Mouse (Mus musculus) ES-CJ7 (cell line): Measurements from ENCODE around the gene Mboat2.

Experiments used
- DNase-seq: peaks from one replicate; pipeline ENCODE4 v3.0.0; 2011; ENCODE audit warnings: low read depth, low spot score

Gene Mboat2

GRCm38 (mm10) chr12:24898226-24898625 is 67.5 kb downstream of the Mboat2 start:
- DNase-seq = no peak

DNA sequence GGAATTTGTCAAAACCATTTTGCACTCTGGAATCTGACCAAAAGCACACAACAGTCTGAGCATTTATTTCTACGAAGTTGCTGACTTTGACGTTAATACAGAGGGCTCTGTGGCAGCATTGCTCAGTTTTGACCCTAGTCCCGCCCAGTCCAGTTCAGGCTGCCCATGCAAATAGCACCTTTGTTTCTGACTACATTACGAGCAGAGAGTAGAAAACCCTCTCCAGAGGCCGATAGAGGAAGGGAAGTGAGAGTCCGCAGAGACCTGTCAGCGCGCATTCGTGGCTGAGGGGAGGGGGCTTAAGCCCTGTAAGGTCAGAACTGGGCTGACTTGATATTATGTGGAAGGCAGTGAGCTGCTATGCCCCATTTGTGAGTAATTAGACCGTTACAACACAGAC is 69.0 kb downstream of the Mboat2 start:
- no peak for DNase-seq

DNA sequence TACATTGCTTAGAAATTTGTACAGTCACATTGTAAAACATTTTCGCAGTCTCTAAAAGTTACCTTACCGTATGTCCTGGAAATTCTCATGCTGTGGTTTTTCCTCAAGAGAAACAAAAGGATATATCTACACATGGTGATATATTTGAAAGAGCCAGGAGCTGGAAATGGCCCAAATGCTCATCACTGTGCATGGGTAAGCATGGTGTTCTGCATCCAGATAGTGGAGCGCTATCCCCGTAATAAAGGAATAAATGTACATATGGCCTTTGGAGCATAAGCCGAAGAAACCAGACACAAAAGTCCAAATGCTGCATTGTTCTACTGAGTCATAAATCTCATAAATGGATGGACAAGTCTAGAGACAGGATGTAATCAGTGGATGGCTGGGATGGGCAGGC is 72.1 kb downstream of the Mboat2 start:
- DNase-seq = no peak

DNA sequence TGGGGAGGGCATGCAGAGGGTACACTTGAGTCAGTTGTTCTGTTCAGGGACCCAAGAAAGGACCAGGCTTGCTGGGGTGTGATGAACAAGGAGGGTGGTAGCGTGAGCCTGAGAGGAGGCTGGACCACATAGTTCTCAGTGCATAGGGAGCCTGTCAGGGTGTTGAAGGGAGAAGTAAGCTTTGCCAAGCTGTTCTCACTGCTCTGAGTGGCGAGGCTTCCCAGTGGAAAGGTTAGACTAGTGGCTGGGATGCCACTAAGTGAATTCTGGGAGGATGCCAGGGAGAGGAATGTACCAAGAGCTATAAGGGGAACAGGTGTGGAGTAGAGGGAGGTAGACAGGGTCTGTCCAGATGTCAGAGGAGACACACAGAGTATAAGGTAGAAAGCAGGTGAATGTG is 77.2 kb downstream of the Mboat2 start:
- DNase-seq = no peak

- DNase-seq = no peak
Measured at GRCm38 (mm10) chr12:24909679-24910078, 79.0 kb downstream of the Mboat2 start.

DNA sequence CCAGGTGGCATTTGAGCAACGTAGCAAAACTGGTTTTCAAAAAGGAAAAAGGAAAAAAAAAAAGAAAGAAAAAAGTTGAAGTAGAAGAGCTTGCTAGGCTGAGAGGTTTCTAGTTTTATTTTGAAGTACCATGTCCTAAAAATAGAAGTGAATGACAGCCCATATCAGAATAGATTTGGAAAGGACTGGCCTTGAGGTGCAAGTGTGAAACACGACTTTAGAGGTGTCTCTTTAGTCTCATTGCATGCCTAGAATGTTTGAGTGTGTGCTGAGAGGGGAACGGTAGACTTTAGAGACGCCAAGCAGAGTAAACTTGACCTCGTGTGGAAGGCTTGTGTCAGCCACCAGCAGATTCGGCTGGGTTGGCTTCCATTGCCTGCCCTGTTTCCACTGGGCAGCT is 81.5 kb downstream of the Mboat2 start:
- no peak for DNase-seq

GRCm38 (mm10) chr12:24912876-24913275 is 82.2 kb downstream of the Mboat2 start:
- DNase-seq = no peak

- DNase-seq = no peak
Measured at GRCm38 (mm10) chr12:24918575-24919262, 88.0 kb downstream of the Mboat2 start.

DNA sequence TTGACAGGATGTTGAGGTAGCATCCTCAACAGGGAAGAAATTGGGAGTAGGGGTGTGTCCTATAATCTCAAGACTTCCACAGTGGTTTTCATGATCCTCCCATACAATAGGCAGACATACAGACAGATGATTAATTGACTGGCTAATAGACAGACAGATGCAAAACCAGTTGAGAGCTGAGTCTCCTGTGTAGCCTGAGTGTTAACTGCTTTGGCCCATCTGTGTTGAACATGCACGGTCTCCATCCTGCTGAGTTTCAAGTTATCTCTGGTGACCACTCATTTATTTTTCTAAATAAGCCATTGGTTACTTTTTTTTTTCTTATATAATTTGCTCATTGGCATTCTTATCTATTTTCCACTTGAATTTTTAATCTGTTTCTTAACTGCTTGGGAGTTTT is 90.2 kb downstream of the Mboat2 start:
- DNase-seq = no peak

DNA sequence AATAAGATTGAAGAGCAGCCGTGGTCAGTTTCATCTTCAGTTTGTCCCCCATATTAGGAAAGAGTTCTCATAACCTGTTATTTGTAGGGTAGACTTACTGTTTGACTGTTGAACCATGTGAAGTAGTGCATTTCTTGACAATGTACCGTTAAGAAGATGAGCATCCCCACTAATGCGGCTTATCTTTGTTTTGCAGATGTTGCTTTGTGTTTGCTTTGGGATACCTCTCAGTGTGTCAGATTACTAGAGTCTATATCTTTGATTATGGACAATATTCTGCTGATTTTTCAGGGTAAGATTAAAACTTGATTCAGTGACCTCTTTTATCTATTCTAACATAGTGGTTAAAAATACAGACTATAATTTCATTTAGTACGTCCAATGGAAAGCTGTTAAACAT is 93.3 kb downstream of the Mboat2 start:
- no peak for DNase-seq

GRCm38 (mm10) chr12:24925276-24925675 is 94.6 kb downstream of the Mboat2 start:
- no peak for DNase-seq

GRCm38 (mm10) chr12:24925684-24926083 is 95.0 kb downstream of the Mboat2 start:
- no peak for DNase-seq

DNA sequence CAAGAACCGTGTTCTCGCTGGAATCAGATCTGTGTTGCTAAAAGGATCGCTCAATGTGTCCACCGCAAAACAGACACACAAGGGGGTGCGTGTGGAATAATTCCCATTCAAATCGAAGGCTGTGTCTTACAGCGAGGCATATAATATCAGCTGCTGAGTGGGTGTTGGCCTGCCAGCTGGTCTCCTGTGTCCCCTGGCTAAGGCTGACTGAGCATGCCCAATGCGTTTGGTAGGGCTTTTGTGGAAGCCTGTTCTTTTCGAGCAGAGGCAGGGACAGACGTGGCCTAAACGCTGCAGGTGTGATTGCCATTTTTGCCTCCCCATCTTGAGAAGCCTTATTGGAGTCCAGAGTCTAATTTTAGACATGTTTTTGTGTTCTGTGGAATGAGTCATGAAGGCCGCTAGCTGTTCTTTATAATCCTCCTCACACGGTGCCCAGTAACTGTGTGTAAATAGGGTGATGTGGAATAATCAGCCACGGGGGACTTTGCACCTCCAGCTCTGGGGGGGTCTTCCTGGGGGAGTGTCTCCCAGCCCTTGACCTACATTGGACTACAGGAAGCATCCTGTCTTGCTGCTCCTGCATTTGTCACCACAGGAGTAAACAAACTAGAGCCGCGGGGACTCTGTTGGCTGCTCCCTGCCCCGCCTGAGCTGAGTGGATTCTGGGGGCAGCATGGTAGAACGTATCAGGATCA is 97.5 kb downstream of the Mboat2 start:
- DNase-seq = no peak

GRCm38 (mm10) chr12:24929043-24929442 is 98.4 kb downstream of the Mboat2 start:
- no peak for DNase-seq

GRCm38 (mm10) chr12:24930760-24931159 is 100.1 kb downstream of the Mboat2 start:
- DNase-seq = no peak

DNA sequence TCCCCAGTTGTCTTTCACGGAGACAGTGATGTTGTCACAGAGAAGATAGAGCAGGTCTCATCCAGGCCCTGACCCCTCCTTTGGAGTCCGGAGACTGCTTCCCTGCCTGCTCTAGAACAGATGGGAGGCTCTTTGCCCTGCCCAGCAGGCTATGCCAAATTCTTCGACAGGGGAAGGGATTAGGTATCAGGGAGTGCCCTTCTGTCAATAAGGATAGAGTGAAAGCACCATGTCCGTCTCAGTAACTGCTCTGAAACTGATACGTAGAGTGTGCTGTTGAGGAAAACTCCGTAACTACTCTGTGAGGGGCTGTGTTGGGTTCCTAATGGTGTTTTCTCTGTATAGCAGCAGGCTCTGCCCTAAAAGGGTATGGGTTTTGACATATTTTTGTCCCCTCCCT is 101.4 kb downstream of the Mboat2 start:
- no peak for DNase-seq

GRCm38 (mm10) chr12:24933206-24933775 is 102.6 kb downstream of the Mboat2 start:
- no peak for DNase-seq

- DNase-seq = no peak
Measured at GRCm38 (mm10) chr12:24933996-24934395, 103.3 kb downstream of the Mboat2 start.

- DNase-seq = no peak
Measured at GRCm38 (mm10) chr12:24936281-24936680, 105.6 kb downstream of the Mboat2 start.

- no peak for DNase-seq
Measured at GRCm38 (mm10) chr12:24939372-24939771, 108.7 kb downstream of the Mboat2 start.

GRCm38 (mm10) chr12:24942619-24943287 is 112.1 kb downstream of the Mboat2 start:
- no peak for DNase-seq

GRCm38 (mm10) chr12:24943427-24943826 is 112.7 kb downstream of the Mboat2 start:
- DNase-seq = no peak

DNA sequence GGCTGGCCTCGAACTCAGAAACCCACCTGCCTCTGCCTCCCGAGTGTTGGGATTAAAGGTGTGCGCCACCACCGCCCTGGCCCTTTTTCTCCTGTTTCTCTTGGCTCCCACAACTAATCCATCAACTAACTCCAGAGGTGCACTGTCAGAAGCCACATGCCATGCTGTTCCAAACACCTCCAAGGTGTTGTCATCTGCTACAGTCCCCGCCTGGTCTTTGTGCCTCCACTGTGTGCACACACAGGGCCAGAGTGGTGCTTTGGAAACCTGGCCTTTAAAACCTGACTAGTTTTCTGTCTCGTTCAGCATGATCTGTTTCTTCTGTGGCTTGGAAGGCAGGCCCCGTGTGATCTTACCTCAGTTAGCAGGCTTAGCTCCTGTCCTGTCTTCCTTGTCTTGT is 113.9 kb downstream of the Mboat2 start:
- no peak for DNase-seq
